Mouse (Mus musculus) ES-Bruce4 (cell line): Measurements from ENCODE around the gene Neurl3.

ENCODE experiments used
- CTCF ChIP-seq: IDR thresholded peaks from one replicate; pipeline ENCODE4 v1.8.1; 2011; ENCODE audit warnings: low read depth, low read length
- EP300 ChIP-seq: IDR thresholded peaks from 2 replicates; pipeline ENCODE4 v1.6.1; 2011; ENCODE audit warnings: low read depth, low read length; ENCODE audit not compliant: insufficient read depth
- POLR2A ChIP-seq: IDR thresholded peaks from one replicate; pipeline ENCODE4 v1.8.1; 2011; ENCODE audit warnings: low read length; ENCODE audit not compliant: insufficient read depth

- no peak for TF ChIP-seq CTCF
- no peak for TF ChIP-seq EP300
- no peak for TF ChIP-seq POLR2A
These were observed 10.5 kb downstream of the Neurl3 start for GRCm38 (mm10) chr1:36263833-36264488.
